Mouse (Mus musculus) T-cell, adult 2 months (primary cell): ENCODE data around the gene Cst6.
A peak's percentile ranks its signal among the peaks of the same experiment; 100 is the strongest.
"Not testable (repeated sequence)": the region's sequence is repeated elsewhere in the genome, so short reads cannot be mapped to it uniquely, and the experiment has no call there.

Experiments
- DNase-seq: peaks from one replicate; pipeline ENCODE4 v3.0.0; 2022; ENCODE audit warnings: low spot score

Cst6 gene

DNA sequence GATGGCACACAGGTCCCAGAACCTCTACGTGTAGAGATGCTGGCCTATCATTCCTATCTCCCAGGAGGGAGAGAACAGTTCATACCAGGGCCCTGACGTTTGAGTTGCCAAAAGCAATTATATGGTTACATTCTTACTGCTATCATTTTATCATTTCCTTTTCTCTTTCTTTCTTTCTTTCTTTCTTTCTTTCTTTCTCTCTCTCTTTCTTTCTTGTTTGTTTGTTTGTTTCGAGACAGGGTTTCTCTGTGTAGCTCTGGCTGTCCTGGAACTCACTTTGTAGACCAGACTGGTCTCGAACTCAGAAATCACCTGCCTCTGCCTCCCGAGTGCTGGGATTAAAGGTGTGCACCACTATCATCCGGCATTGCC, at the start of gene Cst6:
Gene Cst6 (minus strand): TSS at position 73 of the 372 bp plus-strand sequence.
- not testable (repeated sequence) for DNase-seq

DNA sequence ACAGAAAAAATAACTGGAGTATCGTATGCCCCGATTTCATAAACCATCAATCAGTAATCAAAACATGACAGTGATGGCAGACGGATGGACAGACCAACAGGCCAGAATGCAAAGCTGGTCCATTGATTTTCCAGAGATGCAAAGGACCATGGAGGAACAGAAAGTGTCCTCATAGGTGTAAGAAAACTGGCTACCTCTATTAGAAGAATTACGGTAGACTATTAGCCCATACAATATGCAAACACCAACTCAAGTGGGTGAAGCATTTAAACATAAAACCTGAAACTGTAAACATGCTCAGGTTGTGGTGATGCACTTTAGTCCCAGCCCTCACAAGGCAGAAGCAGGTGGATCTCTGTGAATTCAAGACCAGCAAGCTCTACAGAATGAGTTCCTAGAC, 46.0 kb upstream of the Cst6 start:
- DNase-seq = no peak

DNA sequence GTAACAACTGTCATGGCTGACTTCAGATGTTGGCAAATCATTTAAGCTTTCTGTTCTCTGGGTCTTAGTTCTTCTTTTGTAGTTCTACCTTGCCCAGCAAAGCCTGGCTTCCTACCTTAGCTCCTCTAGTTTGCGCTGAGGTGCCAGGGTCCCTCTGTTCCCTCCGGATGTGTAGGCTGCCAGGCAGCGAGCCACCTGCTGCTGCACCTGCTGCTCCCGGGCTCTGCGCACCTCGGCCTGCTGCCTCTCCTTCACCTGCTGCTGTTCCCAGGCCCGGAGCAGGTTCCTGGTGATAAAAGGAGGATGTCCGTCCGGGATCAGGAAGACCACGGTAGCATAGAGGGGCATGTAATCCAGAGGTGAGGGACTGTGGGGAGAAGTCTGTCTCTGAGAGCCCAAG, 44.8 kb upstream of the Cst6 start:
- DNase-seq = no peak

DNA sequence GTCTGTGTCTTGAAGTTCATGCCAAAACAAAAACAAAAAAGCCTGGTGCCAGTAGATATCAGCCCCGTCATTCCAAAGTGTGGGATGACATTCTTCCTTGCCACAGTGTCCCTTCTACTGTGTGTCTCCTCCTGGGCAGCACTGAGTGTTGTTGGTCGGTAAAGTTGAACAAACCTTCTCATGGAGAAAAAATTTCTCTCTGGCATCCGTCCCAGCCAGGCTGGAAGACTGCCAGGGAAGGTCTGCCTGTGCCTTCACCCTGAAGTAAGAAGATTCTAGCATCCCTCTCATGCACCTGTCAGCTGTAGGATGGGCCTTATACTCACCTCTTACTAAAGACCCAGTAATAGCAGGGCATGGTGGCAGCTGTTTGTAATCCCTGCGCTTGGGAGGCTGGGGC, 43.5 kb upstream of the Cst6 start:
- no peak for DNase-seq

DNA sequence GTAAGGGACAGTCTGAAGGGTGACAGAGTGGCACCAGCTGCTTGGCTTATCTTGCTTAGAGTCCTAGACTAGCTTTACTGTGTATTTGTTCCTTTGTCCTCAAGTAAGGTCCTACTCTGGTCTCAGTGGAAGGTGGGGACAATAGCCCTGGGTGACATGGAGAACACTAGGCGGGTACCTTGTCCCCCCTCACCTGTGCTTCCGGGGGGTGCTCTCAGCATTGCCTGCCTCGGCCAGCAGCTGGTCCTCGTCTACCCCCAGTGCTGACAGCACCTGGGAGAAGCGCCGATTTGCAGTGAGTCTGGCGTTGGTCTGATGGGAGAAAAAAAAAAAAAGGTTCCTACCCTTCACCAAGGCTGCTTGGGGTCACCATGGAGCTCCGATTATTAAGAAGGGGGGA, 41.0 kb upstream of the Cst6 start:
- no peak for DNase-seq

DNA sequence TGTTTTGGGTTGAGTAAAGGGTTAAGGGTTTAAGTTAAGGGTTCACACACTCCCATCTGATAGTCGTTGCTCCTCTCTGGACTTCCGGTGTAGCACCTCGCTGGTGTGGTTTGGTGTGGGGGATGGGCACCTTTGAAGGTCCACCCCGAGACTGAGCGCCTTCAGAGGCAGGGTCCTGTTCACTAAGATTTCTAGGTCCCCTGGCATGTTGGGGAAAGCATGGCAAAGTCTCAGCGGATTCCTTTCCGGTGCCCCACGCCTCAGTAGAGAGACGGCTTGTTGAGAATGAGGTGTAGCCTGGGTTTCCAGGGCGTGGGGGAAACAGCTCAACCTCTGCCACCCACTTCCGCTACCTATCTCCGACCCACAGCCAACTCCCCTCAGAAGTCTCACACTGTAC, 40.3 kb upstream of the Cst6 start:
- DNase-seq = peak; percentile 88

DNA sequence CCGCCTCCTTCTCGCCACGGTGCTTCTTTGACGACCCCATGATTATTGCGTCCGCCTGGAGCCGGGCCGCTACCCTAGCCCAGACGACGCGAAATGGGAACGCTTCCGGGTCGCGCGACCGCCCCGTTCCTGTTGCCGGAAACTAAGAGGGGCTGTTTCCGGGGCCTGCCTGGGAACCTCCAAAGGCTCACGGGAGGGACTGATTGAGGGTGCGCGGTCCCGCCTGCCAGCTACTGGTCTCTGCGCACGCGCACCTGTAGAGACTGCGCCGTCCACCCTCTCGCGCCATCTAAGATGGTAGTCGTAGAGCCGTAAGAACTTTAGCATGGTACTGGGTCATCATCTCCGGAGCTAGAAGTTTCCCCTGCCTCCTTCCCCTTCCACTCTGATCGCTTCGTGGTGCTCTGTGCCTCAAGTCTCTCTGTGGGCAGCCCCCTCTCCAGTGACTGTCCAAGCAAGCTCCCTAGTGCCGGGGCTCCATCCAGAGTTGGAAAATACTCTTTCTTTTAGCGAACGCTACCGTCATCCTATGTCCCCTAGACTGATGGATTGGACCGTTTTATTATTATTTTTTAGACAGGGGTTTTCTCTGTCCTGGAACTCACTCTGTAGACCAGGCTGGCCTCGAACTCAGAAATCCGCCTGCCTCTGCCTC, 39.3 kb upstream of the Cst6 start, which contains the start of gene Sart1:
Gene Sart1 (minus strand): TSS at position 116 of the 655 bp plus-strand sequence.
- DNase-seq = peak; percentile 96

DNA sequence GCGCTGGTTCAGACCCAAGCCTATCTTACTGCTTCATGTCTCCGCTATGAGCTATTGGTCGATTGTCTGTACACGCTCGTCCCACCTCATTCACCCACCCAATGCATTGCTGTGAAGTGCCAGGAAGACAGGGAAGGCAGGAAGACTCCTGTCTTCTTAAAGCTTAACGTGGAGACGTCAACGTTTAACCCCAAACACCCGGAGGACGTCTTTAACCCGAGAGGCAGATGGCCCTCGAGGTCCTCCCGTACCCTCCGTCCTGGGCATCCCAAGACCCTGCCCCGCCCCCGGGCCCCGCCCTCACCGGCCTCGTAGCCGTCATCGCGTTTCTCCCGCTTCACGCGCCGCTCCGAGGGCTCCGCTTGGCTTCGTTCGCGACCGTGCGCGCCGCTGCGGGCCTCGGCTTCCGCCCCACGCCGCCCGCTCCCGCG, 38.7 kb upstream of the Cst6 start:
- no peak for DNase-seq

DNA sequence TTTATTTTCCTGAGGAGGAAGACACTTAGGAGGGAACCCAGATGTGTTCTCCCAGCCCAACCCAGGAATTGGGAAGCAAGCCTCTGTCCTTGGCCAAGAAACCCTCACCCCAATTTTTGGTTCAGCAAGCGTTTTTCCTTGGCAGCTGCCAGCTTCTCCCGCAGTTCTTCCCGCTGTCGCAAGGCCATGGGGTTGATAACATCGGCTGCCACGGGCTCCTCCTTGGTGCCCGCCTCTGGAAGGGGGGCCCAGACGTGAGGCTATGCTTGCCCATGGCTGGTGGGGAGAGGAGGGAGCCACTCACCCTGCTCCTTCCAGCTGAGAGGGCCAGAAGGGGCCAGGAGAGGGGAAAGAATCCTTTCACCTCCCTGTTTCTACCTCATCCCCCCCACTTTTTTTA, 35.3 kb upstream of the Cst6 start:
- DNase-seq = no peak

DNA sequence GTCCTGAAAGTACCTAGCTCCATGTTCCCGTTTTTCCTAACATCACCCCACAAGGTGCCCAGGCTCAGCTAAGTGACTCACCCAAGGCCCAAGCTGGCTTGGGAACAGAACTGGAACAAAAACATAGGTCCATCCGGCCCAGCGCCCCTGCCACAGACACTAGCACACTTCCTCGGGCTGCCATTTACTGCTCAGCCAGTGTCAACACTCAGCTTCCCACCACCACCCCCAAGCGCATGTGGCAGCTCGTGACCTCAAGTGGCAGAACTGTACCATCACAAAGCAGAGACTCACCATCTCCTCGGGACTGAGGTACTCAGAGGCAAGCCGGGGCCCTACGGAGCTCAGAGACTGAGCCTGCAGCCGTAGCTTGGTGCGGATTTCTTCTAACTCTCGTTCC, 34.0 kb upstream of the Cst6 start:
- no peak for DNase-seq

DNA sequence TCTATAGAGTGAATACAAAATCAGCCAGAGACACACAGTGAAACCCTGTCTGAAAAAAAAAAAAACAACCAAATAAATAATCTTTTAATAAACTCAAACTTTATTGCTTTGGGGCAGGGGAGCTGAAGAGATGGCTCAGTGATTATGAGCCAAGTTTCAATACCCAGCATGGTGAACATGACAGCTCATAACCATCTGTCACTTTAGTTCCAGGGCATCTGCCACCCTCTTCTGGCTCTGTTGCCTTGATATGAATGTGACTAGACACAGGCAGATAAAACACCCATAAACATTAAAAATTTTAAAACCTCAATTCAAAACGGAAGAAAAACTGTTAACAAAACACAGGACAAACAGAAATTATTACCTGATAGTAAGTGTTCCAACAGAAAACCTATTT, 28.1 kb upstream of the Cst6 start:
- DNase-seq = no peak

DNA sequence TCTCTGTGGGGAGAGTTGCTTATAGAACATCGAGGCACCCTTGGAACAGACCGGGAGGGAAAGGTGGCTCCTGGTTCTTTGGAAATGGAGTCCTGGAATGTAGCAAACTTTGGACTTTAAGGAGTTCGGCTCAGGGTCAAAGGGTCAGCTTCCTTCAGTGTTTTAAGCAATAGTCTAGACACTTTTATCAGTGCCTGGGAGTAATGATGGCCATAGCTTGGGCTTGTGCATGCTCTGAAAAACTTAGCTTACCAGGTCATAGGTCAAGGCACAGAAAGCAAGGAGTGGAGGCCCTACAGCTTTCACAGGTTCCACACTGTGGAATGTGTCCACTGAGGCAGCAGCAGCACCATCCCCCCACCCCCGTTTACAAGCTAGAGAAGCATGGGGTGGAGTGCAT, 25.4 kb upstream of the Cst6 start:
- no peak for DNase-seq

DNA sequence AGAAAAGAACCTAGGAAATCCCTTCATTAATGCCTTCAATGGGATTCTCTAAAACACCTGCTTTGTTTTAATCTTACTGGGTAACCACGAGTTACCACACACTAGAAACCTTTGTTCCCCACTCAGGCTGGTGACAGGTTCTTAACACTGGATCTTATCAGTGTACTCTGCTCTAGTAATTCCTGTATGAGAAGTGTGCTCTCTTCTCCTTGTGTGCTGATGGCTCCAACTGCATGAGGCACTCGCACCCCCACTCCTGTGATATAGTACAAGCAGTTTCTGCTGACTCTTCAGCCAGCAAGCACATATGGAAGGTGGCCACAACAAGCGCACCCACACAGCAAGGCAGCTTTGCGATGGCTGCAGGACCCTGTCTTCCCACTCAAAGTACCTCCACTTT, 24.8 kb upstream of the Cst6 start:
- no peak for DNase-seq

DNA sequence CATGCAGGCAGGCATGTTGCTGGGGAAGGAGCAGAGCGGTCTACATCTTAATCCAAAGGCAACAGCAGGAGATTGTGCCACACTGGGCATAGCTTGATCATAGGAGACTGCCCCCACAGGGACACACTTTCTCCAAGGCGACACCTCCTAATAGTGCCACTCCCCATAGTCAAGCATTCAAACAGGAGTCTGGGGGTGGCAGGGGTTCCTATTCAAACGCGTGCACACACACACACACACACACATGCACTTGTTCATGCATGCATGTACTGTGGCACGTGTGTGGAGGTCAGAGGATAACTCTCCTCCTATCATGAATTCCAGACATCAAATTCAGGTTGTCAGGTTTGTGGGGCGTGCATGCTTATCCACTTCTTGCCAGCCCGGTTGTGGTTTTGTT, 23.4 kb upstream of the Cst6 start:
- no peak for DNase-seq

DNA sequence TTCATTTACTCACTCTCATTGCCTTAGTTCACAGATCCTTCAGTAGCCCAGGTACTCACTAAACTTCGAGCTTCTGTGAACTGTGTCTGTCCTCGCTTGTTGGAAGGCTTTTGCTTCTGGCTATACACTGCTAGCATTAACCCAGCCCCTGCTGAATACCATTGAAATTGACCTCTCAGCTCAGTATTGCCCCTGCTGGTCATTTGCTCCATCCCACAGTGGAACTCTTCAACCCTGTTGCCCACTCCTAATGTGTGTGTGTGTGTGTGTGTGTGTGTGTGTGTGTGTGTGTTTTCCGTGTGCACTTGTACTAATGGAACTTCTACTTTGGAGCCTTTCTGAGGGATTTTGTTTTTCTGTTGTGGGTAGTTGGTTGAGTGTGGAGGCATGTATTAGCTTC, 21.6 kb upstream of the Cst6 start:
- no peak for DNase-seq

DNA sequence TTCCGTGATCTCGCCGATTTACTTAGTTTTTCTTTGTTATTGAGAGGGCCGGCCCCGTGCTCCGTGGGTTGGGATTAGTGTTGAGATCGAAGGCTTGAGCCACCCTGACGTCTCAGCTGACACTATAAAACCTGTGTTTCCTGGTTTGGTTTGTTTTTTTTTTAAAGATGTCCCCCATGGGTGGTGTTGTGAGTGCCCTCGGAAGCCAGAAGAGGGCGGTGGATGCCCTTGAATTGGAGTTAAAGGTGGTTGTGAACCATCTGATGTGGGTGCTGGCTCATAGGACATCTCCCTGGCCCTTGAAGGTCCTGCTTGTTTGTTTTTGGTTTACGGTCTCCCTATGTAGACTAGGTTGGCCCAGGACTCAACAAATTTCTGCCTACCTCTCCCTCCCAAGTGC, 18.1 kb upstream of the Cst6 start:
- DNase-seq = peak; percentile 49

DNA sequence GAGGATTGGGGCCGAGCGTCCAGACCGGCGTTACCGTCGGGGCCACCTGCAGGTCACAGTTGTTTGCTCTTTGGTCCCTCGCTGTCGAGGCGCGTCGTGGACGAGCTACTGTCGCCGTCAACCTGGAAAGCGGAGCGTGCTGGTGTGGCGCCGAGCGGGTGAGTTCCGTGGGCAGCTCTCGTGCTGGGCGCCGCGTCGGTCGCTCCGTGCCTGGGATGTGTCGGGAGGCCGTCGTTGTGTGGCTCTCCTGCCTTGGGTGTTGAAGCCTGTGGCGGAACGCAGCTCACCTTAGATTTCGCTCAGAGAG, 17.6 kb upstream of the Cst6 start, which contains the start of gene Banf1:
Gene Banf1 (minus strand): TSS at position 116 of the 307 bp plus-strand sequence.
- DNase-seq = no peak

DNA sequence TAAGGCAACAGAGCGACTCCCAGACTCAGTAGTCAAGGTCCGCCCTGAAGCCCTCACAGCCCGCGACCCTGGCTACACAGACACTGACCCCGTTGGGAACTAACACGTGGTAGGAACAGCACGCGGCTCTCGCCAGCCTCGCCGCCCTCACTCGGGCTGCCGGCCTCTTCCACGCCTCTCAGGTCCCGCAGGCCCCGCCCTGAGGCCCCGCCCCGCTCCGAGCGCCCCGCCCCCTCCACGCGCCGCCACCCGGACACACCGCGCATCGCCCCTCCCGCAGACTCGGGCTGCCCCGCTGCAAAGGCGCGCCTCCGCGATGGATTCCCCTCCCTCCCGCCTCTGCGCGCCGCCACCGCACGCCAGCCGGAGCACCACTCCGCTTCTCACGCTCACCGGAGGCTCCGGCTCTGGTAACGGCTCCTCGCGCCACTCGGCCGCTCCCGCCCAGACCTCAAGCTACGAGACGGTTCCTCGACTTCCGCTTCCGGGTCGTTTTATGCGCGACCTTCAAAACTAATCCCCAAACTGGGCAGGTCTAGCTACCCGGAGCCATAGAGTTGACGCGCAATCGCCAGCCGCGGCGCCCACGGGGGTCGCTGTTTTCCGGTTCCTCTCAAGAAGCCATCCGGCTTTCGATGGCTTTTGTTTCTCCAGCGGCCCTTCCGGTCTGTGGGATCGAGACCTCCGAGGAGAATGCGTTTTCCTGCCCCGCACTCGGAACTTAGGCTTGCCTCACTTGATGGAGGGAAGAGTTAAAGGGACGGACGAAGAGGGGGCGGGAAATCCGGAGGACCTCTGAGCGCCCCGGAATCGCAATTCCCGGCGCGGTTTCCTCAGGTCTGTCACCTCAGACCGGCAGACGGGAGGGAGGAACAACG, 17.0 kb upstream of the Cst6 start, which contains the start of gene Eif1ad:
Gene Eif1ad (plus strand): TSS at position 567 of the 878 bp plus-strand sequence.
- DNase-seq = peak; percentile 92

DNA sequence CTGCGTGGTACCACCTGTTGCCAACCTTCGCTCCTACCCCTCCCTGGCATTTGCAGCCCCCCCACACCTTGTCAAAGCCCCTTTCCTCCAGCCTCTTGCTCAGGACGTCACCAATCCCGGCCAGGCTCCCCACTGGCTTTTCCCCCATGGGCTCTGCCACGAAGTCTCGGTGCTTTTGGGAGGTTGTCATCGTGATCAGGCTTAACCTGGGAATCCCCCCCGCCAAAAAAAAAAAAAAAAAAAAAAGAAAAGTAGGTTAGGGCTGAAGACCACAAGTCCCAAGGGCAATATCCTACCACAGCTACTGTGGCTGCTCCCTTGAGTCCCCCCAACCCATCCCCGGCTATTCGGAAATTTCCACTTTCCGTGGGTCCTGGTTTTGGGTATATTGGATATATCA, 16.4 kb upstream of the Cst6 start:
- no peak for DNase-seq

DNA sequence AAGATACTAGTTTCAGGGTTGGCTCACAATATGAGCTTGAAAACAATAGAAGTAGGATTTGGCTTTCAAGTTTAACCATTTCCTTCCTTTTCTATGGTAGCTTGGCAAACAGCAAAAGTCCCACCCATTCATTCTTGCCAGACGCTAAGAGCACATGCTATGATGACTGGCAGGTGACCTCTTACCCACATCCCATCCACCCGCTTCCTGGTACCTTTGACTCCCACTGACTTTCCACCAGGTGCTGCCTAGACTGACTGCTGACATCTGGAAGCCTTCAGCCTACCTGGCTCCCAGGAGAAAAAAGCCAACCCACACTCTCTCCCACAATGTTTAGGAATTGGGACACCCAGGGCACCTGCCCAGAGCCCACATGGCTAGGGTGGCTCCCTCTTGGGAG, 14.8 kb upstream of the Cst6 start:
- DNase-seq = no peak

DNA sequence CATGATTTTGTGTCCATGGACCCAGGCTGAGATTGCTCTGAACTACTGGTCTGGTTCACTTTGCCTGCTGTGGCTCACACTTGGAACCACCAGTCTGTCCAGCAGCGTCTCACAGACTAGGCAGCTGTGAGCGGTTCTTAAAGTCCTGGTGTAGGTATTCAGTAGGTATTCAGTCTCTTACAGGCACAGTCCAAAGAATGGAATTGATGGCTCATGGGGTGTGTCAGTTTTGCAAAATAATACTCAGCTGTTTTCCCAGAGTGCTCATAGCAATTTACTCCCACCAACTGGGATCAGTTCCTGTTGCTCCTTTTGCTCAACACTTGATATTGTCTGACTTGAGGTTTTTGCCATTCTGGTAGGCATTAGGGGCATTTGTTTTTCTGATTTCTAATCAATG, 12.8 kb upstream of the Cst6 start:
- DNase-seq = no peak

DNA sequence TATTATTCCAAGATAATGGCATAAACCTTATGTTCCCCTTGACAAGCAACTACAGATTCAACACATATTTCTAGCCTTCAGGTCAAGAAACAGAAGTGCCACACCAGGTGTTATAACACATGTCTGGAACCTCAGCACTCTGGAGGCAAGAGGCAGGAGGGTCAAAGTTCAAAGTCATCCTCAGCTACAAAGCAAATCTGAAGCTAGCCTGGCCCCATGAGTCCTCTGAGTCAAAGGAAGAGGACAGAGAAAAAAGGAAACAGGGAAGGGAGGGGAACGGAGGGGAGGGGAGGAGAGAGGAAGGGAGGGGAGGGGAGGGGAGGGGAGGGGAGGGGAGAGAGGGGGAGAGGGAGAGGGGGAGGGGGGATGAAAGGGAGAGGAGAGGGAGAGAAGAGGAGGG, 6.7 kb upstream of the Cst6 start:
- DNase-seq = no peak

DNA sequence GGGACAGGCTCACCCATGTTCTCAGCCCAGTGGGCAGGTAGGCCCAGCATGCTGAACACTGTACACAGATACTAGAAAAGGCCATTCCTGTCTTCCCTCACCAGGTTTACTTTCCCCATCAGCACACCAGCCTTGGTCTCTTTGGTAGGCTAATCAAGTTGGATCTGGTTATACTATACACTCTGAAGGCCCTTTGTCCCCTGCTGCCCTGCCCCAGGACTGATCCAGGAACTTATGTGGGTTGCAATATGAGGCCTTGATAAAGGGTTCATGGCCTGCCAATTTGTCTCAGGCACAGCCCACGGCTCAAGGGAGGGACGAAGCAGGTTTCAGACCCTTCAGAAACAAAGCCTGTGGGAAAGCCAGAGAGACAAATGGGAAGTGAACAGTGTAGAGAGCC, 4.2 kb upstream of the Cst6 start:
- DNase-seq = no peak
